Mouse (Mus musculus) MEL (cell line): Measurements from ENCODE around the gene Stra6.

Experiments used
- CTCF ChIP-seq, 3 experiments: IDR thresholded peaks in 2 of 3; conservative IDR thresholded peaks in 1 of 3; 2 replicates each; pipeline ENCODE4 v1.5.1; 2011 to 2012; ENCODE audit warnings: low read length in 3 of 3, low read depth in 2 of 3, mild to moderate bottlenecking in 2 of 3, improper control_type of control experiment in 1 of 3, inconsistent platforms in 1 of 3, mixed read lengths in 1 of 3, moderate library complexity in 1 of 3; ENCODE audit not compliant: control insufficient read depth in 1 of 3, insufficient read depth in 1 of 3, poor library complexity in 1 of 3, severe bottlenecking in 1 of 3
- E2F4 ChIP-seq: IDR thresholded peaks from 2 replicates; pipeline ENCODE4 v1.6.1; 2011; ENCODE audit warnings: low read depth, low read length, improper control_type of control experiment, borderline replicate concordance
- EP300 ChIP-seq, 2 experiments: IDR thresholded peaks; 2 replicates each; pipeline ENCODE4 v1.6.1; 2011; ENCODE audit warnings: improper control_type of control experiment in 2 of 2, low read length in 2 of 2, low read depth in 1 of 2, mild to moderate bottlenecking in 1 of 2
- GATA1 ChIP-seq: IDR thresholded peaks from 2 replicates; pipeline ENCODE4 v1.6.1; 2011; ENCODE audit warnings: low read depth, low read length, improper control_type of control experiment
- HCFC1 ChIP-seq: IDR thresholded peaks from 2 replicates; pipeline ENCODE4 v1.6.1; 2012; ENCODE audit warnings: low read depth, mild to moderate bottlenecking, inconsistent platforms, low read length, improper control_type of control experiment, moderate library complexity
- MEF2A ChIP-seq: IDR thresholded peaks from 2 replicates; pipeline ENCODE4 v1.6.1; 2014; ENCODE audit warnings: low read depth, mild to moderate bottlenecking, inconsistent platforms, low read length, improper control_type of control experiment; ENCODE audit not compliant: poor library complexity, insufficient replicate concordance, severe bottlenecking; ENCODE audit errors: extremely low read depth
- NELFE ChIP-seq: IDR thresholded peaks from 2 replicates; pipeline ENCODE4 v1.6.1; 2011; ENCODE audit warnings: low read depth, low read length, improper control_type of control experiment
- POLR2A ChIP-seq, 2 experiments: IDR thresholded peaks; 2 replicates each; pipeline ENCODE4 v1.6.1; 2011 to 2012; ENCODE audit warnings: low read length in 2 of 2, mild to moderate bottlenecking in 2 of 2, control low read depth in 1 of 2, improper control_type of control experiment in 1 of 2, low read depth in 1 of 2, moderate library complexity in 1 of 2; ENCODE audit not compliant: control insufficient read depth in 1 of 2, insufficient read depth in 1 of 2, poor library complexity in 1 of 2
- POLR2AphosphoS2 ChIP-seq: IDR thresholded peaks from 2 replicates; pipeline ENCODE4 v1.6.1; 2011; ENCODE audit warnings: low read length, improper control_type of control experiment
- TAL1 ChIP-seq: IDR thresholded peaks from 2 replicates; pipeline ENCODE4 v1.6.1; 2012; ENCODE audit warnings: mild to moderate bottlenecking, inconsistent platforms, low read length, moderate library complexity, mixed read lengths
- UBTF ChIP-seq: IDR thresholded peaks from 2 replicates; pipeline ENCODE4 v1.6.1; 2012; ENCODE audit warnings: low read depth, mild to moderate bottlenecking, inconsistent platforms, low read length, improper control_type of control experiment, moderate library complexity, borderline replicate concordance; ENCODE audit not compliant: insufficient read depth

- TF ChIP-seq HCFC1 (no peak), CTCF (IDR thresholded peaks at IDR 0.05 in 2 of 3, conservative IDR thresholded peaks at IDR 0.05 in 1 of 3; ENCODE audit: control insufficient read depth in 1 of 3, insufficient read depth in 1 of 3, low read depth in 2 of 3, low read length in 3 of 3, poor library complexity in 1 of 3, severe bottlenecking in 1 of 3) (no peak), POLR2AphosphoS2 (no peak), UBTF (no peak), NELFE (no peak), TAL1 (no peak), POLR2A (IDR thresholded peaks at IDR 0.05; ENCODE audit: control insufficient read depth in 1 of 2, insufficient read depth in 1 of 2, low read depth in 1 of 2, low read length in 2 of 2, poor library complexity in 1 of 2) (no peak), E2F4 (no peak), MEF2A (no peak), EP300 (IDR thresholded peaks at IDR 0.05; ENCODE audit: low read depth in 1 of 2, low read length in 2 of 2) (no peak), GATA1 (no peak)
Measured at GRCm38 (mm10) chr9:58115297-58115925, 51.8 kb downstream of the Stra6 start.
